Mouse (Mus musculus) cortical plate, adult 2 months (tissue): ENCODE results near the gene Vps13c.

ENCODE experiments used
- CTCF ChIP-seq: fragments of 200-500 bp; IDR thresholded peaks from 2 replicates; pipeline ENCODE4 v1.5.1; 2011; ENCODE audit warnings: mild to moderate bottlenecking, control low read depth, low read length; ENCODE audit not compliant: insufficient read depth; ENCODE audit errors: extremely low read depth
- POLR2A ChIP-seq: fragments of 200-500 bp; IDR thresholded peaks from 2 replicates; pipeline ENCODE4 v1.6.1; 2011; ENCODE audit warnings: mild to moderate bottlenecking, low read length, control low read depth; ENCODE audit not compliant: insufficient read depth; ENCODE audit errors: extremely low read depth

GRCm38 (mm10) chr9:68020776-68021365 lies 180.7 kb downstream of the Vps13c start:
- TF ChIP-seq CTCF: no peak
- no peak for TF ChIP-seq POLR2A
